Mouse (Mus musculus): ENCODE data around the gene Trpv6.

- TF ChIP-seq CTCF (IDR thresholded peaks at IDR 0.05; ENCODE audit: low read depth, low read length) (no peak), POLR2A (IDR thresholded peaks at IDR 0.05; ENCODE audit: borderline replicate concordance, low read depth, low read length) (no peak)
These were observed 22.3 kb upstream of the Trpv6 start for GRCm38 (mm10) chr6:41658487-41658886.

Data from bone marrow macrophage, adult 2 months (primary cell).